Mouse (Mus musculus): ENCODE results near the gene Gm20888. TPM values are rescaled to one million over a fixed set of nuclear protein-coding genes. Genes with fewer than 3 reads are reported as not detected.
"Not testable (repeated sequence)": the region's sequence is repeated elsewhere in the genome, so short reads cannot be mapped to it uniquely, and the experiment has no call there.

Gm20888 gene
- total RNA-seq (2021): not detected

DNA sequence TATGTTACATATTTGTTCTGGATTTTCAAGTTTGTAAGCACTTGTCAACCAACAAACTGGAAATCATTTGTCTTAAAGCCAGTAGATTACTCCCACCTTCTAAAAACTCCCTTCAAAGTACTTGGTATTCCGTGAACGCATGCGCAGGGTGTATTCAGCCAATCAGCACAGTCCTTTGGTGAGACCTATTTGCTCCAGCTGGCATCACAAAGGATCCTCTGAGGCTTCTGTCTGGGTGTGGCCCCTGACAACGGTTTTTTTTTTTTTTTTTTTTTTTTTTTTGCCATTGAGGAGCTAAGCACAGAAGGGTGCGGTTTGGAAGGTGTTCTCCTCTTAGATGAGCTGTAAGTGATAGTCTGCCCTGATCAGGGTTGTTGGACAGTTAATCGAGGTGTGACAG is at the start of gene Gm20888:
Gene Gm20888 (plus strand): TSS at position 301 of the 400 bp plus-strand sequence.
- intact Hi-C loops (cut with DNase I); DNase-seq (ENCODE audit: extremely low spot score in 1 of 2, low spot score in 2 of 2): not testable (repeated sequence)

Other genes with a start within 250 kb of the Gm20888 start
- gene Gm21118, start 168.2 kb upstream of the Gm20888 start, total RNA-seq (2021): not detected
- not detected for gene Gm29423, start 138.6 kb upstream of the Gm20888 start, total RNA-seq (2021)
- gene Gm29644, start 138.5 kb upstream of the Gm20888 start, total RNA-seq (2021): not detected